Mouse (Mus musculus): ENCODE results near the gene Mcts2. TPM values are rescaled to one million over a fixed set of nuclear protein-coding genes. Genes with fewer than 3 reads are reported as not detected.

Gene Mcts2
- polyA plus RNA-seq, 1 experiment from 2014 or later, result 39.4 TPM

DNA sequence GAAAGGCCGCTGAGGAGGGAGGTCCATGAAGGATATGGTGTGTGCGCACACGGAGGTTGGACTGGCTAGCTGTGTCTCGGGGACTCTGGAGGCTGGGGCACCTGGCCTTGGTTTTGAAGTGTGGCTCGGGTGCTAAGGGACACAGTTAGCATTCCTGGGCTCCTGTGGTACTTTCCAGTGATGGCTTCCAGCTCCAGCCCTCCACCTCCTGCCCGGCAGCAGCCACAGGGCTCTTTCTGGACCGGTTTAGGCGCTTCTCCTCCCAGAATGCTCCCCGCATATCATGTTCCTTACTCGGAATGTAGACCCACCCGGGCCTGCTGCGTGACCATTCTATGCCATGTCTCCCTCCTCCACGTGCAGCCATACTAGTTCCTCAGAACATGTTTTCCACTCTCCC lies 6.9 kb downstream of the Mcts2 start:
- H3K27ac ChIP-seq, result peak overlapping the region; percentile 66
- no peaks in the 10 kb centered on the region for H3K9me3 ChIP-seq
- no peaks in the 10 kb centered on the region for H3K27me3 ChIP-seq
- no peak for ATAC-seq (ENCODE audit: low FRiP score)
- H3K36me3 ChIP-seq, result peaks cover 64% of the 10 kb centered on the region
- peak overlapping the region; percentile 46 for H3K4me2 ChIP-seq
- peaks cover 22% of the 10 kb centered on the region for H3K4me1 ChIP-seq (replicated peaks)
- peak overlapping the region; percentile 26 for H3K4me3 ChIP-seq
- WGBS, result 91% methylated on average over 13 of the region's 13 CpGs
- peak overlapping the region; percentile 46; the same call in 1 of the 2 replicates for H3K9ac ChIP-seq

DNA sequence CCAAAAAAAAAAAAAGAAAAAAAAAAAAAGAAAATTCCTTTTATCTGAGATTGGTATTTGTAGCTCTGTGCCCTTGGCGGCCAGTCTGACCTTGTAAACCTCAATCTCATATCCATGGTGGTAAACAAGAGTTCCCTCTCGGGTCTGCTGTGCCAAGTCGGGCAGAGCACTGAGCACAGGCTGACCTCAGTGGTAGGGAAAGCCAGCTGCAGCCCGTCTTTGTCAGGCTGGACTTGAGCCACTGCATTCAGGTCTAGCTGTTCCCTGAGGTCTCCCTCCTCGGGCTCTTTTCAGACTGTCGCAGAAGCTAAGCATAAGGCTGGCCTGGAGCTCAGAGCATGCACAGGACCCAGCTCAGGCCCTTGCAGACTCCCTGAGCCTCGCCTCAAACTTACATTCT lies 7.9 kb downstream of the Mcts2 start:
- Histone ChIP-seq H3K4me1 (replicated peaks) (peaks cover 17% of the 10 kb centered on the region), H3K36me3 (peaks cover 64% of the 10 kb centered on the region), H3K27me3 (no peaks in the 10 kb centered on the region), H3K4me2 (no peak overlapping the region), H3K9ac (no peak overlapping the region), H3K9me3 (no peaks in the 10 kb centered on the region), H3K4me3 (no peak overlapping the region), H3K27ac (no peak overlapping the region)
- WGBS, result 87% methylated on average over 7 of the region's 7 CpGs
- ATAC-seq (ENCODE audit: low FRiP score), result no peak

DNA sequence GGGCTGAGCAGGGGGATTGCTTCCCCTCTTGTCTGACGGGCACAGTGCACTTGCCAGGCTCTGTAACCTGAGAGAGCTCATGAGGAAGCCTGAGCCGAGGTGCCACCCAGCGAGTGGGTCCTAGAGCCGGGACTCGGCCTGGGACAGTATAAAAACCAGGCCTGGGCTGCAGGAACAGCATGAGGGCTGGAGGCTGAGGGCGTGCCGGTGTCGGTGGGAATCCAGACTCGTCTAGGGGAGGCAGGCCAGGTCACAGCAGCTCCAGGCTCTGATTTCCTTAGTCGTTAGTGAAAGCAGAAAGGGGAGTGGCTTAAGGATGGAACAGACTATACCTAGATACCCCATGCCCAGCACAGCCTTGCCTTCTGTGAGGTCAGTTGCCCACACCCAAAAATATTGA lies 9.2 kb downstream of the Mcts2 start:
- H3K4me2 ChIP-seq, result no peak overlapping the region
- no peaks in the 10 kb centered on the region for H3K27me3 ChIP-seq
- H3K9ac ChIP-seq, result peak overlapping the region; percentile 67
- WGBS, result 73% methylated on average over 10 of the region's 10 CpGs
- no peak overlapping the region for H3K4me3 ChIP-seq
- H3K36me3 ChIP-seq, result peaks cover 65% of the 10 kb centered on the region
- peaks cover 17% of the 10 kb centered on the region for H3K4me1 ChIP-seq (replicated peaks)
- H3K9me3 ChIP-seq, result no peaks in the 10 kb centered on the region
- H3K27ac ChIP-seq, result peak overlapping the region; percentile 72; the same call in 1 of the 2 replicates
- ATAC-seq (ENCODE audit: low FRiP score), result no peak

DNA sequence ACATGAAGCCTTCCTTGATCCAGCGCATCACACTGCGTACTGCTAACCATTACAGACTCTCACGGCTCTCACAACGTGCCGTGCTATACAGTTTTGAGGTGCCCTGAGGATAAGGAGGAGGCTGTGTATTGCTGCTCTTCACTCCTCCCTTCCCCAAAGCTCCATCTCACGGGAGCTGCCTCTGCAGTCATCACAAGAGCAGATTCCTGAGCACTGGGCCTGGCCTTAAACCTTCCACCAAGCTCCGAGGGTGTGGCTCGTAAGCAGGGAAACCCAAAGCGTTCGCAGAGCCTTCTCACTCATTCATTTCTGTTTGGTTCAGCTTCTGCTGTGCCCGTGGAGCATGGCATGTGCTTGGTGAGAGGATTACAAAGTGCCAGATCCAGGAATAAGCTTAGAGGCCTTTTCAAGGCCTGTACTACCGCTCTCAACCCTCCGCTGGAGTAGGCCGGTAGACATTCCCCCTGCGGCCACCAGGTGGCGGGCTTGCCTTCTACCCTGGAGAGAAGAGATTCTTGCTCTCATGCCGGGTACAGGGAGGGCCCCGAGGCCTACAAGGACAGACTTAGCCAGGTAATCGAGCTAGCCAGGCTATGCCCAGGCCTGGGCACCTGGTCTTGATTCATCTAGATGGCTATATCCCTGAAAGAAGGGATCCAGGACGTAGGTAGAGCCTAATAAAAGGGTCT lies 9.8 kb downstream of the Mcts2 start:
- ATAC-seq (ENCODE audit: low FRiP score), result peak; percentile 49
- Histone ChIP-seq H3K4me3 (no peak overlapping the region), H3K4me2 (no peak overlapping the region), H3K9ac (peak overlapping the region; percentile 67), H3K4me1 (replicated peaks) (peaks cover 17% of the 10 kb centered on the region), H3K27ac (peak overlapping the region; percentile 72), H3K27me3 (no peaks in the 10 kb centered on the region), H3K36me3 (peaks cover 68% of the 10 kb centered on the region), H3K9me3 (no peaks in the 10 kb centered on the region)
- WGBS, result 42% methylated on average over 20 of the region's 20 CpGs

DNA sequence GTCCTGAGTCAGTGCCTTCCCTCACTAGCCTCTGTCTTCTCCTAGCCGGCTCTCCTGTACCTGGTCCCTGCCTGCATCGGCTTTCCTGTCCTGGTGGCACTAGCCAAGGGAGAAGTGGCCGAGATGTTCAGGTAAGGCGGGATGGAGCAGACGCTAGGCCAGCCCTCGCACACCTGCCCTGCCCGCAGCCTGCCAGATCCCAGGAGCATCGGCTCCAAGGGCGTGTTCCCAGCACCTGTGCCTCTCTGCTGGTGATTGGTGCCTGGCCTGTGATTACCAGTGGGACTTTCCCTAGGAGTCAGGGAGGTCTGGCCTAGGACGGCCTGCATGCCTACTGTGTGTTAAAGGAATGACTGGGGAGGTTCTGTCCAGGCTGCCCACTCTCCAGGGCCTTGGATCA lies 13.3 kb downstream of the Mcts2 start:
- Histone ChIP-seq H3K27ac (no peak overlapping the region), H3K4me2 (no peak overlapping the region), H3K9me3 (no peaks in the 10 kb centered on the region), H3K9ac (no peak overlapping the region), H3K4me3 (no peak overlapping the region), H3K4me1 (replicated peaks) (peaks cover 15% of the 10 kb centered on the region), H3K27me3 (no peaks in the 10 kb centered on the region), H3K36me3 (peaks cover 96% of the 10 kb centered on the region)
- no peak for ATAC-seq (ENCODE audit: low FRiP score)
- 97% methylated on average over 10 of the region's 10 CpGs for WGBS

DNA sequence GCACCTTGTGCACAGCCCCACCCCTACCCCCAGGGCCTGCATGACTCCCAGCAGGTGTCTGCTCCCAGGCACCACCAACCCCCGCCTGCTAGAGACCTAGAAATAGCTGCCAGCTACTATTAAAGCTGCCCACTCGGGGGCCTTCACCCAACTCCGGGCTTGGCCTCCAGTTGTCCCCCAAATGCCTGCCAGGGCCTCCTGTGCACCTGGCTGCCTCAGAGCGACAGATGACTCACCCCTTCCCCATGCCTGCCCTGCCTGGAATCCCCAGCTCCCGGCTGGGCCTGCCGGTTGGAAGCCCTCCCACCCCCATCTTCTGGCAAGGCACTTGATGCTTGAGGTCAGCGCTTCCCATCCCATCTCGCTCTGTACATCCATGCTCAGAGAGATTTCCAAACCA lies 13.9 kb downstream of the Mcts2 start:
- Histone ChIP-seq H3K4me3 (no peak overlapping the region), H3K9me3 (no peaks in the 10 kb centered on the region), H3K4me2 (no peak overlapping the region), H3K27ac (no peak overlapping the region), H3K4me1 (replicated peaks) (peaks cover 21% of the 10 kb centered on the region), H3K27me3 (no peaks in the 10 kb centered on the region), H3K36me3 (peaks cover 96% of the 10 kb centered on the region), H3K9ac (no peak overlapping the region)
- no peak for ATAC-seq (ENCODE audit: low FRiP score)
- WGBS, result 96% methylated on average over 8 of the region's 8 CpGs

DNA sequence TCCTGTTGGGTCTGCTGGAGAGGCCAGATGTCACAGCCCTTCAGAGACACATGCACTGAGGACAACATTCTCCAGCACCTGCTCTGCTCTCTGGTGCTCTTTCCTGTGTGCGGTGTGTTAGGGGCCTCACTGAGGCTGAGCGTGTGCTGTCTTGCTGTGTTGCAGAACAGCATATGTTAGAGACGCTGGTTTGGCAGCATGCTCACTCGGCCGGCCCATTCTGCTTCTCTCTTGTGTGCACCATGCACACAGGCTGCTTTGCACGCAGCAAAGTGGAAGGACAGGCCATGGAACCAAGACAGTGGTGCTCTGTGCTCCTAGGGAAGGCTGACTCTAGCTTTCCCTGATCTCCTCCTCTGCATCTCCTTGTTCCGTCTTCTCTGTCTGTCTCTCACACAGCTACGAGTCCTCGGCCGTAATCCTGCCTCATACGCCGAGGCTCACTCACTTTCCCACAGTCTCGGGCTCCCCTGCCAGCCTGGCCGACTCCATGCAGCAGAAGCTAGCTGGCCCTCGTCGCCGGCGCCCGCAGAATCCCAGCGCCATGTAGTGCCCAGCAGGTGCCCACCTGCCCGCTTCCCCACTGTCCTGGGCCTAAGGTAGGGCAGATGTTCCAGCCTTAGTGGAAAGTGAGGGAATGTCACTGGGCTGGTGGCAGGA lies 16.9 kb downstream of the Mcts2 start:
- no peaks in the 10 kb centered on the region for H3K27me3 ChIP-seq
- no peak overlapping the region for H3K4me3 ChIP-seq
- H3K27ac ChIP-seq, result peak overlapping the region; percentile 55; the same call in 1 of the 2 replicates
- H3K9ac ChIP-seq, result 0 out of 2 replicates have a peak overlapping the region, but pooled peaks have one; percentile 25
- H3K4me1 ChIP-seq (replicated peaks), result peaks cover 36% of the 10 kb centered on the region
- H3K9me3 ChIP-seq, result no peaks in the 10 kb centered on the region
- no peak overlapping the region for H3K4me2 ChIP-seq
- peaks cover 80% of the 10 kb centered on the region for H3K36me3 ChIP-seq
- 93% methylated on average over 21 of the region's 21 CpGs for WGBS
- ATAC-seq (ENCODE audit: low FRiP score), result no peak

DNA sequence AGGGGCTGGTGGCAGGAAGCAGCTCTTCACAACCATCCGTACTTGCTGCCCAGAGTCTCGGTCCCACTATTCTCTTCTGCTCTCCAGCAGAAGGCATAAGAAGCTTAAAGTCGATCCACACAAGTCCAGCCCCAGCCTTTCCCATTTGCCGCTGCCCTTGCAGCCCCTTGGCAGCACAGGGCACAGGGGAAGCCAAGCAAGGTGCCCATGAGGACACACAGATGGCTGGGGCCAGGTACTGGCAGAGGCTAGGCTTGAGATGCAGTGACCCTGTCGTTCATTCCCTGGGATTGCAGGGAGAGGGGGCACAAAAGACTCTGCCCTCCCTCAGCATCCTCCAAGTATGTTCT lies 17.4 kb downstream of the Mcts2 start:
- H3K4me2 ChIP-seq, result no peak overlapping the region
- no peaks in the 10 kb centered on the region for H3K9me3 ChIP-seq
- ATAC-seq (ENCODE audit: low FRiP score), result no peak
- H3K27ac ChIP-seq, result peak overlapping the region; percentile 55
- no peak overlapping the region for H3K4me3 ChIP-seq
- WGBS, result 79% methylated on average over 5 of the region's 5 CpGs
- H3K9ac ChIP-seq, result peak overlapping the region; percentile 25; the same call in 1 of the 2 replicates
- no peaks in the 10 kb centered on the region for H3K27me3 ChIP-seq
- H3K4me1 ChIP-seq (replicated peaks), result peaks cover 36% of the 10 kb centered on the region
- H3K36me3 ChIP-seq, result peaks cover 75% of the 10 kb centered on the region

DNA sequence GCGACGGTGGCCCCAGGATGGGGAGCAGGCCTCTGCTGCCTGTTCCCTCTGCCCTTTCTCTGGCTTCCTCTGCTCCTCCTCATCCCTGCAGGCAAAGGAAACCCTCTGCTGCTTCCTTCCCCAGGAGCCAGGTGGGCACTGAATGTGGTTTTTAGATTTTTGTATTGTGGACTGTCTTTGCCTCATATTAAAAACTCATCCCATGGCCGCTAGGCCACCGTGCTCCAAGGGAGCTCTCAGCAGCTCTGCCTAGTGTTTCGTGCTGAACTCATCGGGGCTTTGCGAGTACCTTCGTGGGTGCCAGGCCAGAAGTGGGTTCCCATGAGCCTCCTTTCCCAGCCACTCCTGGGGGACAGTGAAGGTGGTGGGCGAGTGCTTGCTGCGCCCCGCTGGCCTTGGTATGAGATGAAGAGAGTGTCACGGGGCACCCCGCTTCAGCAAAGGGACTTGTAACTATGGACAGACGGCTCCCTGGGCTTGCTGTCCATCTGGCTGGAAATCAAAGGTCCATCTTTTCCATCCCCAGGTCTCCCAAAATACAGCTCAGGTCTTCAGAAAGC lies 18.1 kb downstream of the Mcts2 start:
- 92% methylated on average over 14 of the region's 14 CpGs for WGBS
- H3K4me3 ChIP-seq, result no peak overlapping the region
- peak overlapping the region; percentile 25; the same call in 1 of the 2 replicates for H3K9ac ChIP-seq
- H3K4me2 ChIP-seq, result no peak overlapping the region
- no peaks in the 10 kb centered on the region for H3K27me3 ChIP-seq
- H3K36me3 ChIP-seq, result peaks cover 68% of the 10 kb centered on the region
- peaks cover 36% of the 10 kb centered on the region for H3K4me1 ChIP-seq (replicated peaks)
- ATAC-seq (ENCODE audit: low FRiP score), result no peak
- peak overlapping the region; percentile 92 for H3K27ac ChIP-seq
- no peaks in the 10 kb centered on the region for H3K9me3 ChIP-seq

DNA sequence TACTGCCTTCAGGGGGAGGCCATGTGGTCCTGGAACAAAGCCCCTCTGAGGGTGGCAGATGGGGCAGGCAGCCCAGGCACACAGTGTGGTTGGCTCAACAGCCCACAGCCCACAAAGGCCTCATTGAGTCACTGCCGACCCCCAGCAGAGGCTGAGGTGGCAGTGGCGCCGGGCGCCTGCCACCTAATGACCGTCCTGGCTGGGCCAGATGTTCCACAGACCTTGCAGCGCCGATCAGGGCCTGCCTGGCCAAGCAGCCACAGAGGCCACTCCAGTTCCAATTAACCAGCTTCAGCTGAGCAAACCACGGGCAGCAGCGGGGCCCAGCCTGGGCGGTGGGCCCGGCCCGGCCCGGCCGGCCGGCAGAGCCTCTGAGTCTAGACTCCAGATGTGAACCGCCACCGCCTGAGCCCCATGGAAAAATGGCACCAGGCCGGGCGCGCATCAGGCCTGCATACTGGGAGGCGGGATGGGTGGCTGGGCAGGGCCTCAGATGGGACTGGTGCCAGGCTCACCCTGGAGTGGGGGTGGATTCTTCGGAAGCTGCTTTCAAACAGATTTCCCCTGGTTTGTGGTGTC lies 19.2 kb downstream of the Mcts2 start:
- Histone ChIP-seq H3K4me3 (no peak overlapping the region), H3K36me3 (peaks cover 56% of the 10 kb centered on the region), H3K9me3 (no peaks in the 10 kb centered on the region), H3K27me3 (no peaks in the 10 kb centered on the region), H3K27ac (peak overlapping the region; percentile 92), H3K9ac (peak overlapping the region; percentile 49; the same call in 1 of the 2 replicates), H3K4me2 (no peak overlapping the region), H3K4me1 (replicated peaks) (peaks cover 36% of the 10 kb centered on the region)
- peak; percentile 53 for ATAC-seq (ENCODE audit: low FRiP score)
- WGBS, result 42% methylated on average over 22 of the region's 22 CpGs

DNA sequence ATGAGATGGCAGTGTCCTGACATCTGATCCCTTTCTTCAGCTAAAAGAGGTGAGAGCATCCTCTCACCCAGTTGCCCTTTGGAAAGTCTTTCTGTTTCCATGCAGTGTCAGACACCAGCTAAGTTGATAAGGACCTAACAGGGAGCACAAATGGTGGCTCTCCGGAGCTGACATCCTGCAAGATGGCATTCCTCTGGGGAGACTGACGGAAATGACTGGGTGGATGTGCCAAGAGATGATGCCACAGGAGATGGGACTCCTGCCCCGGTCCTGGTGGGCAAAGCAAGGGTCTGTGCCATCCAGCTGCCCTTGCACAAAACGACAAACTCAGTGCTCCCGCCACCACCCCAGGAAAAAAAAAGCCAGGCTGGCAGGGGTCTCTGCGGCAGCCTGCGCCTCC lies 20.4 kb downstream of the Mcts2 start:
- H3K36me3 ChIP-seq, result peaks cover 45% of the 10 kb centered on the region
- peaks cover 36% of the 10 kb centered on the region for H3K4me1 ChIP-seq (replicated peaks)
- no peaks in the 10 kb centered on the region for H3K27me3 ChIP-seq
- H3K4me2 ChIP-seq, result peak overlapping the region; percentile 61
- ATAC-seq (ENCODE audit: low FRiP score), result no peak
- H3K9me3 ChIP-seq, result no peaks in the 10 kb centered on the region
- H3K4me3 ChIP-seq, result peak overlapping the region; percentile 43
- H3K27ac ChIP-seq, result peak overlapping the region; percentile 92
- peak overlapping the region; percentile 79 for H3K9ac ChIP-seq
- 15% methylated on average over 7 of the region's 7 CpGs for WGBS

DNA sequence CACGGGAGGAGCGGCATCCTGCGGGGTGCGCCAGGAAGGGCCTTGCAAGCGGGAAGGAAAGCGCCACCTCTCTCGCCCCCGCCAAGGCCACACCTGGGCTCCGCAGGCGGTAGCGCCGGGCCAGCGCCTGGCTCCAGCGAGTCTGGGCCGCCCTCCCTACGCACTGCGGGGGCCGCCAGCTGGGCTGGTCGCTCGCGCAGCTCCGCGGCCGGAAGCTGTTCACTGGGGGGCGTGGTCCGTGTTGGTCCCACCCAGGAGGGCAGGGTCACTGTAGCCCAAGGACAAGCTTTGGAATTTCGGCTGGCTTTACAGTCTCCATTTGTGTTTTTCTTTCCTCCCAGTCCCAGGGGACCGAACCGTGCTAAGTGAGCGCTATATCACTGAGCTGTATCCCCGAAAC lies 20.8 kb downstream of the Mcts2 start:
- H3K9me3 ChIP-seq, result no peaks in the 10 kb centered on the region
- ATAC-seq (ENCODE audit: low FRiP score), result peak; percentile 83
- H3K4me1 ChIP-seq (replicated peaks), result peaks cover 36% of the 10 kb centered on the region
- peaks cover 41% of the 10 kb centered on the region for H3K36me3 ChIP-seq
- H3K27me3 ChIP-seq, result no peaks in the 10 kb centered on the region
- H3K9ac ChIP-seq, result peak overlapping the region; percentile 79
- peak overlapping the region; percentile 43 for H3K4me3 ChIP-seq
- peak overlapping the region; percentile 61 for H3K4me2 ChIP-seq
- peak overlapping the region; percentile 92 for H3K27ac ChIP-seq
- WGBS, result 3% methylated on average over 31 of the region's 31 CpGs
